8 mouse cellular contexts compared by ENCODE assay signal in genomic region chr2:165641909-165642505, GRCm38 (mm10). TPM values are rescaled to one million over a fixed set of nuclear protein-coding genes. Genes with fewer than 3 reads are reported as not detected.
DNase-seq lines count a peak whose midpoint lies in the region; ATAC-seq lines count a peak whose summit lies in the region.

No protein-coding gene starts in this region.

- no peak overlapping the region for H3K4me2 ChIP-seq in hindbrain, embryonic 14.5 days (replicated peaks)
- peak overlapping the region; percentile 24; the same call in 1 of the 2 replicates for H3K4me2 ChIP-seq in neural tube, embryonic 12.5 days (replicated peaks)

- peak; percentile 69 for DNase-seq in hindbrain, embryonic 10.5 days (ENCODE audit: low spot score)
- DNase-seq in hindbrain, embryonic 14.5 days (ENCODE audit: low spot score) = no peak
- peak; percentile 68 for DNase-seq in embryo, embryonic 10 days (ENCODE audit: low spot score)
- peak; percentile 53 for DNase-seq in limb, embryonic 10.5 days (ENCODE audit: low spot score)
- no peak for DNase-seq in right cerebral cortex, adult 2 months (ENCODE audit: low spot score in 2 of 2)
- no peak for DNase-seq in kidney, adult 8-10 months
- DNase-seq in lung, postnatal 25 days (ENCODE audit: low spot score) = no peak

- H3K9me3 ChIP-seq in hindbrain, embryonic 10.5 days = peaks cover 5% of the 10 kb centered on the region
- no peaks in the 10 kb centered on the region for H3K9me3 ChIP-seq in hindbrain, embryonic 14.5 days (ENCODE audit: control insufficient read depth, low read length)
- H3K9me3 ChIP-seq in limb, embryonic 10.5 days (replicated peaks) = no peaks in the 10 kb centered on the region; the same call in 1 of the 2 replicates
- H3K9me3 ChIP-seq in neural tube, embryonic 12.5 days = peaks cover 6% of the 10 kb centered on the region; the same call in 1 of the 2 replicates

- H3K36me3 ChIP-seq in hindbrain, embryonic 10.5 days = peaks cover 3% of the 10 kb centered on the region; the same call in 1 of the 2 replicates
- no peaks in the 10 kb centered on the region for H3K36me3 ChIP-seq in hindbrain, embryonic 14.5 days (replicated peaks; ENCODE audit: control insufficient read depth, insufficient read depth)
- 0 out of 2 replicates have a peak, but pooled peaks cover 5% of the 10 kb centered on the region for H3K36me3 ChIP-seq in limb, embryonic 10.5 days
- H3K36me3 ChIP-seq in neural tube, embryonic 12.5 days = no peaks in the 10 kb centered on the region

- H3K4me1 ChIP-seq in hindbrain, embryonic 10.5 days (replicated peaks) = peaks cover 76% of the 10 kb centered on the region
- H3K4me1 ChIP-seq in hindbrain, embryonic 14.5 days (replicated peaks; ENCODE audit: control insufficient read depth, insufficient read depth, low read length) = no peaks in the 10 kb centered on the region
- peaks cover 39% of the 10 kb centered on the region for H3K4me1 ChIP-seq in limb, embryonic 10.5 days
- H3K4me1 ChIP-seq in neural tube, embryonic 12.5 days = peaks cover 30% of the 10 kb centered on the region

- WGBS in hindbrain, embryonic 10.5 days = 44% methylated on average over 14 of the region's 14 CpGs
- 43% methylated on average over 14 of the region's 14 CpGs for WGBS in hindbrain, embryonic 14.5 days
- 45% methylated on average over 14 of the region's 14 CpGs for WGBS in limb, embryonic 10.5 days
- 41% methylated on average over 14 of the region's 14 CpGs for WGBS in neural tube, embryonic 12.5 days

- no peak overlapping the region for H3K9ac ChIP-seq in hindbrain, embryonic 14.5 days
- H3K9ac ChIP-seq in neural tube, embryonic 12.5 days = no peak overlapping the region

- H3K4me3 ChIP-seq in hindbrain, embryonic 10.5 days = no peak overlapping the region
- no peak overlapping the region for H3K4me3 ChIP-seq in hindbrain, embryonic 14.5 days (replicated peaks; ENCODE audit: low read length)
- H3K4me3 ChIP-seq in limb, embryonic 10.5 days = no peak overlapping the region
- no peak overlapping the region for H3K4me3 ChIP-seq in neural tube, embryonic 12.5 days

- ATAC-seq in hindbrain, embryonic 14.5 days (ENCODE audit: low FRiP score) = no peak
- ATAC-seq in neural tube, embryonic 12.5 days (ENCODE audit: low FRiP score, low read depth) = peak; percentile 75

- no peaks in the 10 kb centered on the region for H3K27me3 ChIP-seq in hindbrain, embryonic 10.5 days (ENCODE audit: insufficient read depth, poor library complexity, severe bottlenecking)
- H3K27me3 ChIP-seq in hindbrain, embryonic 14.5 days (ENCODE audit: control insufficient read depth, insufficient read depth, low read length) = no peaks in the 10 kb centered on the region
- peaks cover 15% of the 10 kb centered on the region; the same call in 1 of the 2 replicates for H3K27me3 ChIP-seq in limb, embryonic 10.5 days (ENCODE audit: low read depth, poor library complexity, severe bottlenecking)
- H3K27me3 ChIP-seq in neural tube, embryonic 12.5 days (replicated peaks) = no peaks in the 10 kb centered on the region

- peak overlapping the region; percentile 77 for H3K27ac ChIP-seq in hindbrain, embryonic 10.5 days
- no peak overlapping the region for H3K27ac ChIP-seq in hindbrain, embryonic 14.5 days
- H3K27ac ChIP-seq in limb, embryonic 10.5 days = peak overlapping the region; percentile 72
- peak overlapping the region; percentile 6; the same call in 1 of the 2 replicates for H3K27ac ChIP-seq in neural tube, embryonic 12.5 days

RNA-seq across cellular contexts. Expression of gene Eya2, which starts 47.2 kb away (rescaled TPM):
- 28.1 and 32.8 TPM in 2 replicates for polyA plus RNA-seq in hindbrain, embryonic 10.5 days (2016; fragmentation: Nextera tagmentation; extraction: Ambion mirVana)
- 7.9 and 10.0 TPM in 2 replicates for polyA plus RNA-seq in hindbrain, embryonic 14.5 days (2014; fragmentation: Nextera tagmentation; extraction: Ambion mirVana)
- 6.9 and 7.7 TPM in 2 replicates for polyA plus RNA-seq in limb, embryonic 10.5 days (2016; fragmentation: Nextera tagmentation; extraction: Ambion mirVana)
- 23.8 and 36.7 TPM in 2 replicates for polyA plus RNA-seq in neural tube, embryonic 12.5 days (2016; fragmentation: Nextera tagmentation; extraction: Ambion mirVana)

Comparison
In these comparisons a context has a peak if more than half of its experiments do, and no peak if none do; other contexts are left out.
1. DNase-seq: peak in hindbrain, embryonic 10.5 days (single experiment), embryo, embryonic 10 days (single experiment) and limb, embryonic 10.5 days (single experiment); none in hindbrain, embryonic 14.5 days (single experiment), right cerebral cortex, adult 2 months (0 of 2), kidney, adult 8-10 months (0 of 2) and lung, postnatal 25 days (single experiment).